Mouse (Mus musculus): ENCODE results near the gene Gprin1.

GRCm38 (mm10) chr13:54754169-54755080, 4.8 kb upstream of the Gprin1 start:
- TF ChIP-seq CTCF (IDR thresholded peaks at IDR 0.05; ENCODE audit: low read depth) (no peak), EP300 (optimal IDR thresholded peaks at IDR 0.05) (no peak)

Data from stomach, postnatal 0 days (tissue).